8 mouse cellular contexts compared by ENCODE assay signal in genomic region chr1:64121559-64122465, GRCm38 (mm10). TPM values are rescaled to one million over a fixed set of nuclear protein-coding genes. Genes with fewer than 3 reads are reported as not detected.
DNase-seq lines count a peak whose midpoint lies in the region; ATAC-seq lines count a peak whose summit lies in the region.

Gene Klf7 (minus strand): TSS chr1:64122282.

- H3K4me3 ChIP-seq in brown adipose tissue, adult 24 weeks (ENCODE audit: insufficient read depth, low read depth, low read length) = peak within 1 kb of the TSS; percentile 91
- H3K4me3 ChIP-seq in heart, embryonic 13.5 days = peak within 1 kb of the TSS; percentile 84
- peak within 1 kb of the TSS; percentile 67 for H3K4me3 ChIP-seq in liver, embryonic 12.5 days
- H3K4me3 ChIP-seq in stomach, embryonic 15.5 days (replicated peaks) = peak within 1 kb of the TSS; percentile 82

- H3K27ac ChIP-seq in brown adipose tissue, adult 24 weeks (replicated peaks; ENCODE audit: low read depth, low read length) = peak within 1 kb of the TSS; percentile 100
- peak within 1 kb of the TSS; percentile 100 for H3K27ac ChIP-seq in heart, embryonic 13.5 days (replicated peaks)
- H3K27ac ChIP-seq in liver, embryonic 12.5 days = peak within 1 kb of the TSS; percentile 99
- peak within 1 kb of the TSS; percentile 100 for H3K27ac ChIP-seq in stomach, embryonic 15.5 days

- peak within 1 kb of the TSS; percentile 75 for H3K4me2 ChIP-seq in heart, embryonic 13.5 days
- peak within 1 kb of the TSS; percentile 90 for H3K4me2 ChIP-seq in liver, embryonic 12.5 days
- H3K4me2 ChIP-seq in stomach, embryonic 15.5 days = peak within 1 kb of the TSS; percentile 59

- peaks cover 7% of the 10 kb centered on the region; the same call in 1 of the 2 replicates for H3K4me1 ChIP-seq in brown adipose tissue, adult 24 weeks (ENCODE audit: control insufficient read depth, insufficient read depth, insufficient read length, low read length)
- peaks cover 31% of the 10 kb centered on the region for H3K4me1 ChIP-seq in heart, embryonic 13.5 days
- H3K4me1 ChIP-seq in liver, embryonic 12.5 days = peaks cover 45% of the 10 kb centered on the region
- peaks cover 11% of the 10 kb centered on the region; the same call in 1 of the 2 replicates for H3K4me1 ChIP-seq in stomach, embryonic 15.5 days

- ATAC-seq in heart, embryonic 13.5 days (ENCODE audit: extremely low read depth, insufficient number of reproducible peaks, low FRiP score, low TSS enrichment) = peak; percentile 96
- ATAC-seq in liver, embryonic 12.5 days = peak; percentile 96
- peak; percentile 98 for ATAC-seq in stomach, embryonic 15.5 days (ENCODE audit: insufficient read depth, low FRiP score, low read depth)

- H3K9ac ChIP-seq in heart, embryonic 13.5 days = peak within 1 kb of the TSS; percentile 100
- H3K9ac ChIP-seq in liver, embryonic 12.5 days = peak within 1 kb of the TSS; percentile 93
- peak within 1 kb of the TSS; percentile 100 for H3K9ac ChIP-seq in stomach, embryonic 15.5 days

- no peaks in the 10 kb centered on the region for H3K9me3 ChIP-seq in heart, embryonic 13.5 days
- H3K9me3 ChIP-seq in liver, embryonic 12.5 days (replicated peaks) = no peaks in the 10 kb centered on the region
- no peaks in the 10 kb centered on the region for H3K9me3 ChIP-seq in stomach, embryonic 15.5 days

- WGBS in heart, embryonic 13.5 days = under 1% methylated on average over 79 of the region's 82 CpGs
- under 1% methylated on average over 82 of the region's 82 CpGs for WGBS in liver, embryonic 12.5 days (ENCODE audit: insufficient replicate concordance)
- WGBS in stomach, embryonic 15.5 days = under 1% methylated on average over 82 of the region's 82 CpGs

- no peaks in the 10 kb centered on the region for H3K27me3 ChIP-seq in heart, embryonic 13.5 days (replicated peaks)
- H3K27me3 ChIP-seq in liver, embryonic 12.5 days (replicated peaks) = peaks cover 15% of the 10 kb centered on the region; the same call in 1 of the 2 replicates
- no peaks in the 10 kb centered on the region for H3K27me3 ChIP-seq in stomach, embryonic 15.5 days (replicated peaks)

- H3K36me3 ChIP-seq in heart, embryonic 13.5 days = no peaks in the 10 kb centered on the region
- no peaks in the 10 kb centered on the region for H3K36me3 ChIP-seq in liver, embryonic 12.5 days
- no peaks in the 10 kb centered on the region for H3K36me3 ChIP-seq in stomach, embryonic 15.5 days

- DNase-seq in CD4-positive helper T cell, adult 2 months (ENCODE audit: low read depth, low spot score) = peak; percentile 100
- peak; percentile 82 for DNase-seq in fat pad, adult 2 months (ENCODE audit: extremely low read depth, low read depth, low spot score)
- peak; percentile 98 for DNase-seq in kidney, postnatal 10 days
- peak; percentile 97 to 98 for DNase-seq in natural killer cell, adult 2 months (ENCODE audit: low spot score in 2 of 2)

RNA-seq across cellular contexts. Expression of gene Klf7, which starts in this region (rescaled TPM):
- 3.5 and 5.8 TPM in 2 replicates for polyA plus RNA-seq in brown adipose tissue, adult 24 weeks (2012; ENCODE audit: insufficient read depth, insufficient read length, missing spikeins)
- 17.8 and 17.9 TPM in 2 replicates for polyA plus RNA-seq in heart, embryonic 13.5 days (2015; fragmentation: Nextera tagmentation; extraction: Ambion mirVana)
- 6.5 and 7.8 TPM in 2 replicates for polyA plus RNA-seq in liver, embryonic 12.5 days (2016; fragmentation: Nextera tagmentation; extraction: Ambion mirVana)
- polyA plus RNA-seq in stomach, embryonic 15.5 days (2015; fragmentation: Nextera tagmentation; extraction: Ambion mirVana) = 21.5 and 24.2 TPM in 2 replicates

Comparison
In these comparisons a context has a peak if more than half of its experiments do, and no peak if none do; other contexts are left out.
1. Peak in every context shown above with its lines: DNase-seq, ATAC-seq, H3K4me3 ChIP-seq and H3K27ac ChIP-seq.